Mouse (Mus musculus) ES-E14 (cell line): ENCODE data around the gene Kcnd2. TPM values are rescaled to one million over a fixed set of nuclear protein-coding genes. Genes with fewer than 3 reads are reported as not detected.

Experiments used
- DNase-seq: peaks from one replicate; pipeline ENCODE4 v3.0.0-alpha.2; 2013; ENCODE audit warnings: low read depth, low spot score
- H3K27ac ChIP-seq: 2 replicates; pipeline ENCODE4 v1.5.1; 2012; ENCODE audit warnings: low read depth, mild to moderate bottlenecking, low read length, moderate library complexity, mixed read lengths; ENCODE audit not compliant: poor library complexity, insufficient read depth, severe bottlenecking
- H3K36me3 ChIP-seq: 2 replicates; pipeline ENCODE4 v1.6.1; 2012; ENCODE audit warnings: mild to moderate bottlenecking, low read length, moderate library complexity, mixed read lengths; ENCODE audit not compliant: control insufficient read depth, poor library complexity, insufficient read depth, severe bottlenecking
- H3K4me1 ChIP-seq, 2 experiments: fragments of 150-350 bp in 1 of 2; sonication (generic) in 1 of 2; 2 replicates each; pipeline ENCODE4 v1.6.1; 2012; ENCODE audit warnings: low read length in 2 of 2, mild to moderate bottlenecking in 1 of 2, mixed read lengths in 1 of 2; ENCODE audit not compliant: control insufficient read depth in 2 of 2, insufficient read depth in 2 of 2, poor library complexity in 1 of 2
- H3K4me3 ChIP-seq, 2 experiments: fragments of 150-350 bp in 1 of 2; sonication (generic) in 1 of 2; 2 replicates each; pipeline ENCODE4 v1.5.1; 2012; ENCODE audit warnings: low read length in 2 of 2, low read depth in 1 of 2, mild to moderate bottlenecking in 1 of 2, mixed read lengths in 1 of 2; ENCODE audit not compliant: insufficient read depth in 1 of 2, poor library complexity in 1 of 2, severe bottlenecking in 1 of 2
- H3K9ac ChIP-seq: 2 replicates; pipeline ENCODE4 v1.6.1; 2012; ENCODE audit warnings: low read depth, mild to moderate bottlenecking, low read length, mixed read lengths; ENCODE audit not compliant: poor library complexity, insufficient read depth, severe bottlenecking
- H3K9me3 ChIP-seq: fragments of 150-350 bp; sonication (generic); 2 replicates; pipeline ENCODE4 v1.6.1; 2012; ENCODE audit warnings: low read depth, mild to moderate bottlenecking, low read length; ENCODE audit not compliant: control insufficient read depth, insufficient read depth
- CHD2 ChIP-seq: IDR thresholded peaks from 2 replicates; pipeline ENCODE4 v1.6.1; 2014; ENCODE audit warnings: mild to moderate bottlenecking, low read depth, low read length, inconsistent platforms
- HCFC1 ChIP-seq: IDR thresholded peaks from 2 replicates; pipeline ENCODE4 v1.6.1; 2012; ENCODE audit warnings: low read length, inconsistent platforms, borderline replicate concordance; ENCODE audit not compliant: insufficient read depth
- MAFK ChIP-seq: IDR thresholded peaks from 2 replicates; pipeline ENCODE4 v1.6.1; 2014; ENCODE audit warnings: mild to moderate bottlenecking, low read depth, low read length, inconsistent platforms; ENCODE audit not compliant: insufficient read depth
- ZC3H11A ChIP-seq: IDR thresholded peaks from 2 replicates; pipeline ENCODE4 v1.6.1; 2012; ENCODE audit warnings: low read depth, mild to moderate bottlenecking, inconsistent platforms, low read length, borderline replicate concordance
- ZNF384 ChIP-seq: IDR thresholded peaks from 2 replicates; pipeline ENCODE4 v1.6.1; 2012; ENCODE audit warnings: low read depth, low read length, inconsistent platforms
- in situ Hi-C, 2 experiments: fragments of 600-800 bp; cut with MboI; formaldehyde crosslinking; loops; one replicate each; pipeline ENCODE4 v1.15.1; 2025; ENCODE audit warnings: low sequenced_read_pairs in 2 of 2, inconsistent platforms in 1 of 2; ENCODE audit not compliant: unreplicated experiment in 2 of 2
- total RNA-seq: library from RNA; depleted of rRNA; stranded (reverse); fragments of 300-350 nt; gene quantifications from 2 replicates; pipeline ENCODE4 v1.2.3, GENCODE M21; 2012

Kcnd2 gene
- total RNA-seq, 1 experiment: 0.36 TPM

DNA sequence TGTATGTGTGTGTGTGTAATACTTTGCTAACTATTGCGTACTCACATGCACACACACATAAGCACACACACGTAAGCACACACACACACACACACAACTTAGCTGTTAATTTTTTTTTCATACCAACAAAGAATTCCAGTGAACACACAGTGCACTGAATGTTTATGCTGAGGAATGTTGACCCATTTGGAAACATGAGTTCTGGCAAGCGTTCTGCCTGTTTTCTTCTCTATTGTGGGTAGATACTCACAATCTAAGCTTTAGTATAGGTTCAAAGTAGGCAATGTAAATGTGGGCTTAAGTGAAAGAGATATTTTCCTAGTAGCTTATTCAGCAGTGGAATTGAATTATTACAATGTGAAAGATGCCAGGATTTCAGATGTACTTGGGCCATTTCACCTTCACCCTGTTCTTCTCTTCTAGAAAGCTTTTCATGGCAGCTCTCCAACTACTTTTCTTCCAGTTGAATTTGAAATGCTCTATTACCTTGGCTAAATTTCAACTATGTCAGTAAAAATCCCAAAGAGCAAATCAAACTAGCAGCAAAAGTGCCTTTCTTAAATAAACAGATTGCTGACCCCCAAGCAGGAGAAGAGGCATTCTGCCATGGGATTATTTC lies 295.4 kb downstream of the Kcnd2 start:
- no peak for DNase-seq
- no peaks in the 10 kb centered on the region for H3K4me1 ChIP-seq
- TF ChIP-seq HCFC1 (no peak), ZNF384 (no peak), MAFK (no peak), CHD2 (no peak), ZC3H11A (no peak)
- H3K9ac ChIP-seq: no peak overlapping the region
- no peaks in the 10 kb centered on the region for H3K9me3 ChIP-seq
- in situ Hi-C loops: no loop called here
- H3K36me3 ChIP-seq: no peaks in the 10 kb centered on the region
- H3K27ac ChIP-seq: no peak overlapping the region
- no peak overlapping the region for H3K4me3 ChIP-seq

DNA sequence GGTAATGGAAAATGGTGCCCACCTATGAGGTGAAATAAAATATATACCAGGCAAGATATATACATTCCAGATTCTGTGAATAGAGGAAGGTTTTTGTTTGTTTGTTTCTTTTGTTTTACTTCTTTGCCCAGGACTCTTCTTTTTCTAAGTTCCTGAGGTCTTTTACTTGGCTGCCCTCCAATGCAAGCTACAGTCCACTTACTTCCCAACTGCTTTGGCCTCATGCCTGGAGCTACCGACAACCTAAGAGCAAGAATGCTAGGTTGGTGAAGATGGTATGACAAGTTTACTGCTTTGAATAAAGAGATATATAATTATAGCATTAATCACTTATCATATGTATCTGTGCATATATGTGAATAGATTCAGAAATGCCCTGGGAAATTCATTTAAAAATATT lies 305.0 kb downstream of the Kcnd2 start:
- no peaks in the 10 kb centered on the region for H3K4me1 ChIP-seq
- in situ Hi-C loops: no loop called here
- no peak for TF ChIP-seq ZNF384
- TF ChIP-seq ZC3H11A: no peak
- no peak for TF ChIP-seq MAFK
- TF ChIP-seq CHD2: no peak
- TF ChIP-seq HCFC1: no peak
- H3K9ac ChIP-seq: no peak overlapping the region
- no peak overlapping the region for H3K4me3 ChIP-seq
- DNase-seq: no peak
- no peaks in the 10 kb centered on the region for H3K9me3 ChIP-seq
- no peaks in the 10 kb centered on the region for H3K36me3 ChIP-seq
- no peak overlapping the region for H3K27ac ChIP-seq

- Histone ChIP-seq H3K36me3 (no peaks in the 10 kb centered on the region), H3K27ac (no peak overlapping the region), H3K4me1 (no peaks in the 10 kb centered on the region), H3K9ac (no peak overlapping the region), H3K4me3 (no peak overlapping the region), H3K9me3 (no peaks in the 10 kb centered on the region)
- TF ChIP-seq CHD2 (no peak), ZNF384 (no peak), ZC3H11A (no peak), HCFC1 (no peak), MAFK (no peak)
- in situ Hi-C loops: no loop called here
- no peak for DNase-seq
Measured at GRCm38 (mm10) chr6:21527489-21528074, 312.3 kb downstream of the Kcnd2 start.

DNA sequence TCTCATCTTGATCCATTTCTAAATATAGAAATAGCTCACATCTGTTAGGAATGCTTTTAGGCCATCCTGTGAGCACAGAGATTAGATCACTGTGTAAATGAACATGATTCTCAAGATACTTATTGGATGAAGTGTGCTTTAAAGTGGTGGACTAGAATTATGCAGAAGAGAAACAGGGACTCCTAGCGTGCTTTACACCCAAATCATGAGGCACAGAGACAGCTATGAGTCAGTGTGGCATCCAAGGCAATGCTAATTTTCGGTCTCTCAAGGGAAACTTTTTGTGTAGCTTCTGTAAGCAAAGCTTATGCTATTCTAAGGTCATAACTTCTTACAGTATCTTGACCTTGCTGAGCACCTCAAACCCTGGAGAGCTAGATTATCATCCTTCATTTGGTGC lies 318.7 kb downstream of the Kcnd2 start:
- Histone ChIP-seq H3K27ac (no peak overlapping the region), H3K4me1 (no peaks in the 10 kb centered on the region), H3K4me3 (no peak overlapping the region), H3K36me3 (no peaks in the 10 kb centered on the region), H3K9me3 (no peaks in the 10 kb centered on the region), H3K9ac (no peak overlapping the region)
- TF ChIP-seq ZNF384 (no peak), MAFK (no peak), HCFC1 (no peak), CHD2 (no peak), ZC3H11A (no peak)
- in situ Hi-C loops: no loop called here
- DNase-seq: no peak

DNA sequence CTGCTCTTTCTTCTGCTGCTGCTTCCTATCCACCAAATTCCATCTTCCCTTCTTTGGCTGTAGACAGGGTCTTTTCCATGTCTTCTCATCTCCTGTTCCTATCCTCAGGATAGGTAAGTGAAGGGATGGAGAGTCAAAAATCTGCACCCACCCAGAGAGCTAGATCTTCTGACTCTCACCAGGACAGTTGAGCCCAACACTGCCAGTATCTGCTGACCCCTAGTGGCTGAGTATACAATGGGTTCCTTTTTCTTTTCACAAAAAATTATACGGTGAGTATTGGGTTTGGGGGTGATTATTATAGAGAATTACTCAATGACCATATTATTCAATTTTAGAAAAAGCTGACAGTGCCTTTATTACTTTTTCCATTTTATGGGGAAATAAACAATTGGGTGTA lies 319.5 kb downstream of the Kcnd2 start:
- DNase-seq: peak; percentile 1
- no peaks in the 10 kb centered on the region for H3K4me1 ChIP-seq
- no peaks in the 10 kb centered on the region for H3K9me3 ChIP-seq
- in situ Hi-C loops: no loop called here
- no peak overlapping the region for H3K27ac ChIP-seq
- H3K9ac ChIP-seq: no peak overlapping the region
- H3K4me3 ChIP-seq: no peak overlapping the region
- no peaks in the 10 kb centered on the region for H3K36me3 ChIP-seq
- no peak for TF ChIP-seq CHD2
- TF ChIP-seq ZC3H11A: peak; percentile 22; the same call in 1 of the 2 replicates
